Mouse (Mus musculus): Measurements from ENCODE around the gene Lpar4. TPM values are rescaled to one million over a fixed set of nuclear protein-coding genes. Genes with fewer than 3 reads are reported as not detected.

The Lpar4 gene
- 2.9 and 3.9 TPM in 2 replicates for polyA plus RNA-seq (2012; rRNA removed)

DNA sequence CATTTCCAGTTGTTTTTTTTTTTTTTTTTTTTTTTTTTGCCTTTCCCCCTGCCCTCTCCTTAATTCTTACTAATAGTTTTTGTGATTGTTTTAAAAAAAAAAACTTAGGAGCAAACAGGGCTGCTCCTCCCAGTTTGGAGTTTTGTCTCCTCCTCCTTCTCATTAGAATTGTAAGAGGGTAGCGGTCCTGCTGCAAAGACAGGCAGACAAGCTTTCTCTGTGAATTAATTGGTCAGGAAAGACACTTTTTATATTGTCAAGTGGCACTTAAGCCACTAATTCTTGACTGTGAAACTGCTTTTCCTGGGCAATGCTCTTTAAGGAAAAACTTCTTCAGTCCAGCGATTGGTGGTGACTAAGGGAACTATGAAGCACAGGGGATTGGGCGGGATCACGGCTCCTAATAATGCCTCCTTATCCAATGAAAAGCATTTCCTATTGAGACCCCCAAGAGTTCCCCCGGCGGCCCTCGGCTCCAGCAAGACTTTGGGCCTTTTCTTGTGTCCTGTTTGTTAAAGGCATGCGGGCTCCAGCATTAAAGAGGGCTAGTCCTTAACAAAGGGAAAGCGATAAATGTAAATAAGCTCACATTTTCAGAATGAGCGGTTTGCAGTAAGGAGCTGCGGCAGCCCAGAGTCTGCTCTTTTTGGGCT lies at the start of gene Lpar4:
TSS of gene Lpar4 (plus strand) at position 451 of the 653 bp plus-strand sequence.
- TF ChIP-seq POLR2A (IDR thresholded peaks at IDR 0.05; ENCODE audit: borderline replicate concordance, extremely low read depth, insufficient read depth, insufficient read length, poor library complexity, severe bottlenecking) (no peak), CTCF (IDR thresholded peaks at IDR 0.05; ENCODE audit: borderline replicate concordance, extremely low read depth, insufficient read depth, insufficient read length) (no peak)
- DNase-seq (ENCODE audit: low read depth) = peak; percentile 87

- peak; percentile 82 for DNase-seq (ENCODE audit: low read depth)
- TF ChIP-seq CTCF (IDR thresholded peaks at IDR 0.05; ENCODE audit: borderline replicate concordance, extremely low read depth, insufficient read depth, insufficient read length) (no peak), POLR2A (IDR thresholded peaks at IDR 0.05; ENCODE audit: borderline replicate concordance, extremely low read depth, insufficient read depth, insufficient read length, poor library complexity, severe bottlenecking) (no peak)
Measured at GRCm38 (mm10) chrX:106871426-106871825, 49.0 kb upstream of the Lpar4 start.

- DNase-seq (ENCODE audit: low read depth) = no peak
- no peak for TF ChIP-seq POLR2A (IDR thresholded peaks at IDR 0.05; ENCODE audit: borderline replicate concordance, extremely low read depth, insufficient read depth, insufficient read length, poor library complexity, severe bottlenecking)
- TF ChIP-seq CTCF (IDR thresholded peaks at IDR 0.05; ENCODE audit: borderline replicate concordance, extremely low read depth, insufficient read depth, insufficient read length) = no peak
Measured at GRCm38 (mm10) chrX:106871894-106872293, 48.5 kb upstream of the Lpar4 start.

DNA sequence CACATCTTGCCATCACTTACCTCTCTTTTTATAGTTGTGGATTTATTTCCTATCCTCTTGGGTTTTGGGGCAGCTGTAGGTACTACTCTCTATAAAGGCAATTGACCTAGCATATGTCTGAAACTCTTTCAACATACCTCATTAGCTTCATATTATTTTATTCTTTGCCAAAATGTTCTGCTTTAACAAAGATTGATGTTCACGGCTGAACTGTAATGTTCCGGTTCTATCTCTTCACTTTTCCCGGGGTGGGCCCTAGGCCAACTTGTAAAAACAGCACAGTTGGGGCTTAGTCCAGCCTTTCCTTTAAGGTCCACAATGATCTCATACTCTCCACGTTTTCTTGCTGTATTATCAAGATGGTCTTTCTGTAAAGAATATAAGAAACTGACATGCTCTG lies 48.1 kb upstream of the Lpar4 start:
- TF ChIP-seq CTCF (IDR thresholded peaks at IDR 0.05; ENCODE audit: borderline replicate concordance, extremely low read depth, insufficient read depth, insufficient read length) (no peak), POLR2A (IDR thresholded peaks at IDR 0.05; ENCODE audit: borderline replicate concordance, extremely low read depth, insufficient read depth, insufficient read length, poor library complexity, severe bottlenecking) (no peak)
- DNase-seq (ENCODE audit: low read depth) = peak; percentile 5

DNA sequence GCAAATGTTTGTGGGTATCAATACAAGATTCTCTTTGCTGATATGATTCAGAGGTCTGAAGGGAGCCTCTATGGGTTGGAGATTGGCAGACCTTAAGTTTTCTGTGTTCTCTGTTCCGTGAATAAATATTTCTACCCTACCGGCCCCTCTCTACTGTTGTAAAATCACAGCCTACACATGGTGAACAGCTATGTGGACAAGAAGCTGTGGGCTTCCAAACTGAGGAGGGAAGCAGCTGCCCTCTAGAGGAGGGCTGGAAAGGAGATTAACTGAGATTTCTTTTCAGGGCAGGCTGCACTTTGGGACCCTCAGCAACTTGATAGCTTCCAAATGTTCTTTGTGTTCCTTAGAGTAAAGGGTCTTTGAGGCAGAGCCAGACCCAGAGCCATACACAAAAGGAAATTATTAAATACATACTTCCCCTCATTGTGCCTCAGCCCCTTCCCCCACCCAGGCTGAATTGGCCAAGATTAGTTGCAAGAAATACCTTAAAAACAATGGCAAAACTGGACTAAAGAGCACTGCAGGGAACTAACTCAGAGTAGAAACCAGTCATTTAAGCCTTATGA lies 22.6 kb upstream of the Lpar4 start:
- no peak; the same call in 1 of the 2 replicates for TF ChIP-seq CTCF (IDR thresholded peaks at IDR 0.05; ENCODE audit: borderline replicate concordance, extremely low read depth, insufficient read depth, insufficient read length)
- TF ChIP-seq POLR2A (IDR thresholded peaks at IDR 0.05; ENCODE audit: borderline replicate concordance, extremely low read depth, insufficient read depth, insufficient read length, poor library complexity, severe bottlenecking) = no peak
- peak; percentile 2 for DNase-seq (ENCODE audit: low read depth)

- TF ChIP-seq POLR2A (IDR thresholded peaks at IDR 0.05; ENCODE audit: borderline replicate concordance, extremely low read depth, insufficient read depth, insufficient read length, poor library complexity, severe bottlenecking) = no peak
- no peak for TF ChIP-seq CTCF (IDR thresholded peaks at IDR 0.05; ENCODE audit: borderline replicate concordance, extremely low read depth, insufficient read depth, insufficient read length)
- peak; percentile 33 for DNase-seq (ENCODE audit: low read depth)
Measured at GRCm38 (mm10) chrX:106920828-106921619, 599 bp downstream of the Lpar4 start.

GRCm38 (mm10) chrX:106924572-106924971 lies 4.1 kb downstream of the Lpar4 start:
- no peak for TF ChIP-seq POLR2A (IDR thresholded peaks at IDR 0.05; ENCODE audit: borderline replicate concordance, extremely low read depth, insufficient read depth, insufficient read length, poor library complexity, severe bottlenecking)
- no peak for TF ChIP-seq CTCF (IDR thresholded peaks at IDR 0.05; ENCODE audit: borderline replicate concordance, extremely low read depth, insufficient read depth, insufficient read length)
- DNase-seq (ENCODE audit: low read depth) = no peak

- DNase-seq (ENCODE audit: low read depth) = no peak
Measured at GRCm38 (mm10) chrX:106939326-106939725, 18.9 kb downstream of the Lpar4 start.

GRCm38 (mm10) chrX:106950558-106950957 lies 30.1 kb downstream of the Lpar4 start:
- TF ChIP-seq CTCF (IDR thresholded peaks at IDR 0.05; ENCODE audit: borderline replicate concordance, extremely low read depth, insufficient read depth, insufficient read length) (no peak), POLR2A (IDR thresholded peaks at IDR 0.05; ENCODE audit: borderline replicate concordance, extremely low read depth, insufficient read depth, insufficient read length, poor library complexity, severe bottlenecking) (no peak)
- DNase-seq (ENCODE audit: low read depth) = no peak

More at GRCm38 (mm10) chrX:106939326-106939725, 18.9 kb downstream of the Lpar4 start:
- no peak for TF ChIP-seq POLR2A (IDR thresholded peaks at IDR 0.05; ENCODE audit: borderline replicate concordance, extremely low read depth, insufficient read depth, insufficient read length, poor library complexity, severe bottlenecking)

DNA sequence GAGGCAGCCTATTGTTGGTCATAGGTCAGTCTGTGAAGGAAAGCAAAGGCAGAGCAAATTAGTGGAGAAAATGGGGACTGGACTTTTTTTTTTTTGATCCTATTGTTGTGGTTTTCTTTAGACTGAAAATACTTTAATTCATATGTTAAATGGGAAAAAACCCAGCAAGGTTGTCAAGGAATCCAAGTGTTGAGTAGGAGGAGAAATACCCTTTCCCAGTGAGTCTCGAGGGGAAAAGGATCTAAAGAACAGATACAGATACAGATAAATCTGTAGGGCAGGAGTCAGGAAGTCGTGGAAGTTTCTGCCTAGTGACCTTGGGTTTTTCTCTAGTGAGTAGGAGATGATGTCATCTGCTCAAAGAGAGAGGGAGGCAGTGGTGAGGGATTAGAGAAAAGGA lies 30.6 kb downstream of the Lpar4 start:
- TF ChIP-seq CTCF (IDR thresholded peaks at IDR 0.05; ENCODE audit: borderline replicate concordance, extremely low read depth, insufficient read depth, insufficient read length) = no peak
- TF ChIP-seq POLR2A (IDR thresholded peaks at IDR 0.05; ENCODE audit: borderline replicate concordance, extremely low read depth, insufficient read depth, insufficient read length, poor library complexity, severe bottlenecking) = no peak
- DNase-seq (ENCODE audit: low read depth) = no peak

GRCm38 (mm10) chrX:106953840-106954239 lies 33.4 kb downstream of the Lpar4 start:
- DNase-seq (ENCODE audit: low read depth) = no peak
- no peak for TF ChIP-seq POLR2A (IDR thresholded peaks at IDR 0.05; ENCODE audit: borderline replicate concordance, extremely low read depth, insufficient read depth, insufficient read length, poor library complexity, severe bottlenecking)
- TF ChIP-seq CTCF (IDR thresholded peaks at IDR 0.05; ENCODE audit: borderline replicate concordance, extremely low read depth, insufficient read depth, insufficient read length) = no peak
